Mouse (Mus musculus) C2C12 (cell line): ENCODE results near the gene Slc23a4.

Source experiments
- CTCF ChIP-seq: IDR thresholded peaks from one replicate; pipeline ENCODE4 v1.5.1; 2011; ENCODE audit not compliant: control insufficient read depth, insufficient read depth, insufficient read length
- MAX ChIP-seq: IDR thresholded peaks from one replicate; pipeline ENCODE4 v1.6.1; 2011; ENCODE audit warnings: mild to moderate bottlenecking, control low read depth

- no peak for TF ChIP-seq CTCF
- no peak for TF ChIP-seq MAX
These were observed 48.8 kb downstream of the Slc23a4 start for GRCm38 (mm10) chr6:34939451-34939850.
